Mouse (Mus musculus): Measurements from ENCODE around the gene Pdilt.

- TF ChIP-seq CTCF (IDR thresholded peaks at IDR 0.05; ENCODE audit: extremely low read depth, insufficient read depth, low read length) (no peak), POLR2A (IDR thresholded peaks at IDR 0.05; ENCODE audit: extremely low read depth, insufficient read depth, low read length) (no peak)
Measured at GRCm38 (mm10) chr7:119526486-119526885, 3.2 kb upstream of the Pdilt start.
